Mouse (Mus musculus): ENCODE results near the gene Il16. TPM values are rescaled to one million over a fixed set of nuclear protein-coding genes. Genes with fewer than 3 reads are reported as not detected.

Il16 gene
- total and polyA plus RNA-seq, 3 experiments: 5.6 to 7.6 (median 6.1) TPM

DNA sequence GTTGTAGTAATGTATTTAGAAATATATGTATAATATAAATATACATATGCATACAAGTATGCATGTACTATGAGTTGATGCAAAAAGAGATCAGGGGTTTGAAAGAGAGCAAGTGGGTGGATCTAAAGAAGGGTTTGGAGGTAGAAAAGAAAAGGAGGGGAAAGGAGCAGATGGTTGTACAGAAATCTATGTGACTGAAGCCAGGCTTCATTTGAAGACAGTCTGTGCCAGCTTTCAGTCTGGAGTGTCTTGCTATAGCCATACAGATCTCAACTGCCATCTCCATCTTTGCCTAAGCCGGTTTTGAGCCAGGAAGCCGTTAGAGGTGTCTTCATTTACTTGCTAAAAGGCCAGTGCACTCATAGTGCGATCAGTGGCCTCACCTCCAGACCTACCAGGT lies 130.3 kb downstream of the Il16 start:
- Histone ChIP-seq H3K4me1 (ENCODE audit: control insufficient read depth, insufficient read depth, low read length) (no peaks in the 10 kb centered on the region), H3K9ac (ENCODE audit: low read depth, low read length) (no peak overlapping the region), H3K27me3 (ENCODE audit: control insufficient read depth, insufficient read depth, low read length) (no peaks in the 10 kb centered on the region), H3K27ac (no peak overlapping the region), H3K79me2 (replicated peaks; ENCODE audit: control insufficient read depth, insufficient read depth, low read length) (no peaks in the 10 kb centered on the region), H3K36me3 (ENCODE audit: control insufficient read depth, insufficient read depth, low read length) (no peaks in the 10 kb centered on the region), H3K4me3 (no peak overlapping the region)
- DNase-seq: no peak
- TF ChIP-seq EP300 (IDR thresholded peaks at IDR 0.05; ENCODE audit: insufficient read depth, low read depth, low read length) (no peak), CTCF (IDR thresholded peaks at IDR 0.05) (no peak), POLR2A (IDR thresholded peaks at IDR 0.05; ENCODE audit: insufficient read depth, low read depth, low read length) (no peak)
- 92% methylated on average over 3 of the region's 3 CpGs for WGBS
- intact Hi-C loops (cut with DNase I): no loop called here

DNA sequence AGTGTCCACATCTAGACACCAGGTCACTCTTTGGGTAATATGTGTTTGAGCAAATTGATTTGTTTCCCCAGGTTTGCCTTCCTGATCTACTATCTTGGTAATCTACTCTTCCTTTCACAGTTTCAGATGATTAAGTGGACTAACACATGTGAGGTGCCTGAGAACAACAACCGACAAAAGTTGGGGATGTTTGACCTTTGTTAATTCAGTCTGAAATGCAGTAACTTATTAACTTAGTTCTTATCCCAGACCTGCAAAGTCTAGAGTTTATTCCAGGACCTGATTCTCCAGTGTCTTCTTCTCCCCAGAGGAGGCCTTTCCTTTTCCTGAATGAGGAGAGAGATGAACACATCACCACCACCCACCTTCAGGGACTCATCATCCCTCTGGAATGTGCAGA lies 133.6 kb downstream of the Il16 start:
- DNase-seq: no peak
- WGBS: 78% methylated on average over 1 of the region's 1 CpGs
- intact Hi-C loops (cut with DNase I): no loop called here
- Histone ChIP-seq H3K4me1 (ENCODE audit: control insufficient read depth, insufficient read depth, low read length) (no peaks in the 10 kb centered on the region), H3K36me3 (ENCODE audit: control insufficient read depth, insufficient read depth, low read length) (no peaks in the 10 kb centered on the region), H3K9ac (ENCODE audit: low read depth, low read length) (no peak overlapping the region), H3K27me3 (ENCODE audit: control insufficient read depth, insufficient read depth, low read length) (no peaks in the 10 kb centered on the region), H3K27ac (no peak overlapping the region), H3K4me3 (no peak overlapping the region), H3K79me2 (replicated peaks; ENCODE audit: control insufficient read depth, insufficient read depth, low read length) (no peaks in the 10 kb centered on the region)
- TF ChIP-seq CTCF (IDR thresholded peaks at IDR 0.05) (no peak), POLR2A (IDR thresholded peaks at IDR 0.05; ENCODE audit: insufficient read depth, low read depth, low read length) (no peak), EP300 (IDR thresholded peaks at IDR 0.05; ENCODE audit: insufficient read depth, low read depth, low read length) (no peak)

DNA sequence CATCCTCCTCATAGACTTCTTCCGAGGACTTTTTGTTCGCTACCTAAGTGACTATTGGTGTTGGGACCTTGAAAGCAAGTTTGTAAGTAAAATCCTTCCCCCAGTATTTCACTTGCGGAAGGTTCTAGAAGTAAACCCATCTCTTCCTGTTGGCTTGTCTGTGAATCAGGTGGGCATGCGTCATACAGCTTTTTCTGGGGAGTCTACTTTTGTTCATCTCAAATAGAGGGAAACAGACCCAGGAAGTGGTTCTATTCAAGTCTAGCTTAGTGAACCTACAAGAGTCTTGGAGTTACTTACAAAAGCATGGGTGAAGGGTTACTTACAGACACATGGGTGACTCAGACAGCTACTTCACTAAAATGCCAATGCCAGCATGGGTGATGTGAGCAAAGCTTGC lies 135.6 kb downstream of the Il16 start:
- no peaks in the 10 kb centered on the region for H3K79me2 ChIP-seq (replicated peaks; ENCODE audit: control insufficient read depth, insufficient read depth, low read length)
- no peak for DNase-seq
- TF ChIP-seq EP300 (IDR thresholded peaks at IDR 0.05; ENCODE audit: insufficient read depth, low read depth, low read length) (no peak), POLR2A (IDR thresholded peaks at IDR 0.05; ENCODE audit: insufficient read depth, low read depth, low read length) (no peak), CTCF (IDR thresholded peaks at IDR 0.05) (no peak)
- intact Hi-C loops (cut with DNase I): no loop called here
- H3K36me3 ChIP-seq (ENCODE audit: control insufficient read depth, insufficient read depth, low read length): no peaks in the 10 kb centered on the region
- WGBS: 95% methylated on average over 4 of the region's 4 CpGs
- H3K9ac ChIP-seq (ENCODE audit: low read depth, low read length): no peak overlapping the region
- no peak overlapping the region for H3K27ac ChIP-seq
- H3K27me3 ChIP-seq (ENCODE audit: control insufficient read depth, insufficient read depth, low read length): no peaks in the 10 kb centered on the region
- H3K4me1 ChIP-seq (ENCODE audit: control insufficient read depth, insufficient read depth, low read length): no peaks in the 10 kb centered on the region
- no peak overlapping the region for H3K4me3 ChIP-seq

DNA sequence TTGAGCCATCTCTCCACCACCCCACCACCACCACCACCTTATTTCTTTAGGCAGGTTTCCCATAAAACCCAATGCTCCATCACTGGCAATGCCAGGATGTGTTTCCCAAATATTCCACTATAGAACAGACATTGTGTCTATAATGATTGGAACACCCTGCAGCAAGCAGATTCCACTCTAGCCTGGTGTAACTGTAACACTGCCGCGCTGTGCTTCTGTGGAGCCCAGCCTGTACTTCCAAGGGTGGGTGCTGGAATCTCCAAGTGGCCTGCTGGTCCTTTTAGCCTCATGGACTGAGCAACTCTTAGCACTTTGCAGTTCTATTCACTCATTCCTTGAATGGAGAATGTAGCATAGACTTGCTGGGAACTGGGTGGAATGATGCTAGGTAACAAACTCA lies 138.7 kb downstream of the Il16 start:
- H3K9ac ChIP-seq (ENCODE audit: low read depth, low read length): no peak overlapping the region
- no peak for DNase-seq
- H3K4me1 ChIP-seq (ENCODE audit: control insufficient read depth, insufficient read depth, low read length): no peaks in the 10 kb centered on the region
- TF ChIP-seq CTCF (IDR thresholded peaks at IDR 0.05) (no peak), POLR2A (IDR thresholded peaks at IDR 0.05; ENCODE audit: insufficient read depth, low read depth, low read length) (no peak), EP300 (IDR thresholded peaks at IDR 0.05; ENCODE audit: insufficient read depth, low read depth, low read length) (no peak)
- H3K4me3 ChIP-seq: no peak overlapping the region
- H3K79me2 ChIP-seq (replicated peaks; ENCODE audit: control insufficient read depth, insufficient read depth, low read length): no peaks in the 10 kb centered on the region
- no peaks in the 10 kb centered on the region for H3K36me3 ChIP-seq (ENCODE audit: control insufficient read depth, insufficient read depth, low read length)
- 97% methylated on average over 2 of the region's 2 CpGs for WGBS
- intact Hi-C loops (cut with DNase I): no loop called here
- H3K27me3 ChIP-seq (ENCODE audit: control insufficient read depth, insufficient read depth, low read length): no peaks in the 10 kb centered on the region
- no peak overlapping the region for H3K27ac ChIP-seq

DNA sequence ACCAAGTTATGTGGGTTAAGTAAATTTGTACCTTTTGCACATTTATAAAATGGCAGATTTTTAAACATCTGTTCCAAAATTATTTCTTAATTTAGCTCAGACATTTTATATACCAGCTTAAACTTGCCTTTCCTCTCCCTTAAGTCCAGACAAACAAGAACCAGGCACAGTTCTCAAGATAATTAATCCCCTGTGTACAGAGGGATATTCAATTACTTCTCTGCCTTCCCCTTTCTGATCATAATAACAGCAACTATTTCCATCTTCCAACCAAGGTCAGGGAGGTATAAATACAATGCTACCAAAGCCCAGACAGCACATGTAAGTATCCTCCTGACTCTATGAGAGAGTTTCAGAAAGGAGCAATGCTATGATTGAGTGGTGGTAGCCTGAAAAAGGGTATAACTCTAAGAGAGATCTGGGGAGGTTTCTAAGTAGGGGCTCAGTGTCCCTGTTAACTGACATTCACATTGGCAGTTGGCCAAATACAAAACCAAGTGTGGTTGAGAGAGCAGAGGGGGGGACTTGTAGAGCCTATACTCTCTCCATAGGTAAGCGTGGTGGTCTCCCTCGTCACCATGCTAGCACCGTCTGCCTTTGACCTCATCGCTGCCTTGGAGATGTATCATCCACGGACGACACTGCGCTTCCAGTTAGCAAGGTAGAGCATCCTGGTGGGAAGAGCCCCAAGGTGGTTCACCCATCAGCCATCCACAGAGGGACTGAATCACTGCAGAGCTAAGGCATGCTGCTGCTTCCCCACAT lies 141.2 kb downstream of the Il16 start:
- no peaks in the 10 kb centered on the region for H3K4me1 ChIP-seq (ENCODE audit: control insufficient read depth, insufficient read depth, low read length)
- H3K27ac ChIP-seq: no peak overlapping the region
- no peak overlapping the region for H3K9ac ChIP-seq (ENCODE audit: low read depth, low read length)
- no peaks in the 10 kb centered on the region for H3K79me2 ChIP-seq (replicated peaks; ENCODE audit: control insufficient read depth, insufficient read depth, low read length)
- H3K4me3 ChIP-seq: no peak overlapping the region
- H3K27me3 ChIP-seq (ENCODE audit: control insufficient read depth, insufficient read depth, low read length): no peaks in the 10 kb centered on the region
- WGBS: 95% methylated on average over 7 of the region's 7 CpGs
- intact Hi-C loops (cut with DNase I): no loop called here
- no peaks in the 10 kb centered on the region for H3K36me3 ChIP-seq (ENCODE audit: control insufficient read depth, insufficient read depth, low read length)
- TF ChIP-seq EP300 (IDR thresholded peaks at IDR 0.05; ENCODE audit: insufficient read depth, low read depth, low read length): no peak
- no peak for TF ChIP-seq POLR2A (IDR thresholded peaks at IDR 0.05; ENCODE audit: insufficient read depth, low read depth, low read length)
- no peak for DNase-seq

DNA sequence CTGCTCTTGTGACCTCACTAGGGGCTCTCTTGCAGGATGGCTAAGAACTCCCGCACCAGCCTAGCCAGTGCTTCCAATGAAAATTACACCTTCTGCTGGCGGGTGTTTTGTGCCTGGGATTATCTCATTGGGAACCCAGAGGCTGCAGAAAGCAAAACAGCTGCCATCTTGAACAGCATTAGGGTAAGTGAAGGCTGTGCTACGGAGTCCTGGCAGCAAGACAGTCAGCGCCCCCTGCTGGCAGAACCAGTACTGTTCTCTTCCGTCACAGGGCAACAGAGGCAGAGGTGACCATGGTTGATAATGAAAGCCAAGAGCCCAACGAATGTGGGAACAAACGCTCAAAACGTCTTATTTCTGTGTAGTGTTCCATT lies 145.6 kb downstream of the Il16 start:
- Histone ChIP-seq H3K9ac (ENCODE audit: low read depth, low read length) (no peak overlapping the region), H3K27me3 (ENCODE audit: control insufficient read depth, insufficient read depth, low read length) (no peaks in the 10 kb centered on the region), H3K36me3 (ENCODE audit: control insufficient read depth, insufficient read depth, low read length) (no peaks in the 10 kb centered on the region), H3K27ac (no peak overlapping the region), H3K4me1 (ENCODE audit: control insufficient read depth, insufficient read depth, low read length) (no peaks in the 10 kb centered on the region), H3K4me3 (no peak overlapping the region), H3K79me2 (replicated peaks; ENCODE audit: control insufficient read depth, insufficient read depth, low read length) (no peaks in the 10 kb centered on the region)
- intact Hi-C loops (cut with DNase I): loop anchor here (1.0 kb wide), 1 partner anchor 32 kb away; no protein-coding TSS in a partner anchor
- DNase-seq: peak; percentile 49 to 72
- 56% methylated on average over 8 of the region's 8 CpGs for WGBS
- TF ChIP-seq CTCF (IDR thresholded peaks at IDR 0.05) (peak; percentile 78), EP300 (IDR thresholded peaks at IDR 0.05; ENCODE audit: insufficient read depth, low read depth, low read length) (no peak)

Data from heart, adult 2 months (tissue).